Comparison of ENCODE assay signal across 11 mouse cellular contexts in the genomic region with DNA sequence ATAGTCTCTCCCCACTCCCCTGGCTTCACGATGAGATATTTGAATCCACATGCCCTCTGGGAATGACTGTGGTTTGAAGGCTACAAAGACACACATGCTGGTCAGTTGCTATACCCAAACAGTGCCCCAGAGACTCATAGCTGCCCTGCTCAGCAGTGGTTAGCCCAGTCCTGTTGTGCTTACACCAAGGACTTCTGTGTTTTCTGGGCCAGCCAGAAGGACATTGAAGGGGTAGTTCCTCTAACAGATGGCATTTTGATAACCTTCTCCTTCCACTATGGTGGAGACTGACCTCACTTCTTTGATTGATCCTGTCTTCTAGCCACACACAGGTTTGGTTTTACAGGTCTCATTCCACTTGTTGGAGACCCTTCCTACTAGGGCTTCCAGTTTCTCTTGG.
DNase-seq lines count a peak whose midpoint lies in the region; ATAC-seq and TF ChIP-seq lines count a peak whose summit lies in the region.
"Had no signal": no experiment of that assay in that cellular context is flagged by ENCODE, and none has a peak within 500 bp of the region (broad histone marks: within the 10 kb centered on the region; RNA-seq: fewer than 3 reads in every experiment).

No protein-coding gene starts in this region.

- TF ChIP-seq POLR2A in MEL (IDR thresholded peaks at IDR 0.05; ENCODE audit: control insufficient read depth in 1 of 2, insufficient read depth in 1 of 2, low read depth in 1 of 2, low read length in 2 of 2, poor library complexity in 1 of 2) = no peak

- no peak for TF ChIP-seq CTCF in MEL (IDR thresholded peaks at IDR 0.05 in 2 of 3, conservative IDR thresholded peaks at IDR 0.05 in 1 of 3; ENCODE audit: control insufficient read depth in 1 of 3, insufficient read depth in 1 of 3, low read depth in 2 of 3, low read length in 3 of 3, poor library complexity in 1 of 3, severe bottlenecking in 1 of 3)

- peak overlapping the region; percentile 93 for H3K27ac ChIP-seq in kidney, embryonic 14.5 days (ENCODE audit: low read depth, low read length)
- no peak overlapping the region for H3K27ac ChIP-seq in MEL (ENCODE audit: control insufficient read depth, low read depth, low read length)
- peak overlapping the region; percentile 71; the same call in 1 of the 2 replicates for H3K27ac ChIP-seq in limb, embryonic 10.5 days
- H3K27ac ChIP-seq: forebrain, embryonic 13.5 days; midbrain, embryonic 12.5 days had no signal

- no peaks in the 10 kb centered on the region for H3K9me3 ChIP-seq in kidney, embryonic 14.5 days (ENCODE audit: control insufficient read depth, low read length)
- no peaks in the 10 kb centered on the region for H3K9me3 ChIP-seq in MEL (replicated peaks; ENCODE audit: insufficient read depth, low read length)
- no peaks in the 10 kb centered on the region for H3K9me3 ChIP-seq in limb, embryonic 10.5 days (replicated peaks)
- H3K9me3 ChIP-seq: forebrain, embryonic 13.5 days had no signal

- H3K79me2 ChIP-seq in MEL (ENCODE audit: control insufficient read depth, insufficient read depth, low read length, poor library complexity) = no peaks in the 10 kb centered on the region

- H3K4me3 ChIP-seq in kidney, embryonic 14.5 days (ENCODE audit: low read length) = no peak overlapping the region
- peak overlapping the region in 1 of 2 experiments; percentile 22; a peak in 1 of 4 replicates for H3K4me3 ChIP-seq in MEL (ENCODE audit: control insufficient read depth in 1 of 2, insufficient read depth in 1 of 2, low read depth in 2 of 2, low read length in 2 of 2)
- H3K4me3 ChIP-seq in limb, embryonic 10.5 days = no peak overlapping the region
- H3K4me3 ChIP-seq: forebrain, embryonic 13.5 days; midbrain, embryonic 12.5 days had no signal

- H3K9ac ChIP-seq in kidney, embryonic 14.5 days (ENCODE audit: low read depth, low read length) = no peak overlapping the region
- H3K9ac ChIP-seq in MEL (ENCODE audit: control insufficient read depth, low read depth, low read length, poor library complexity, severe bottlenecking) = no peak overlapping the region
- H3K9ac ChIP-seq: forebrain, embryonic 13.5 days; midbrain, embryonic 12.5 days had no signal

- no peak for DNase-seq in kidney, postnatal 36 days
- peak; percentile 41 for DNase-seq in MEL (ENCODE audit: low read depth, low spot score)
- DNase-seq in limb, embryonic 10.5 days (ENCODE audit: low spot score) = no peak
- DNase-seq in adrenal gland, postnatal 14 days = no peak
- no peak for DNase-seq in embryo, embryonic 11 days
- DNase-seq: cerebellum, postnatal 36 days had no signal

- no peak for TF ChIP-seq EP300 in MEL (IDR thresholded peaks at IDR 0.05; ENCODE audit: low read depth in 1 of 2, low read length in 2 of 2)

- H3K4me1 ChIP-seq in kidney, embryonic 14.5 days (ENCODE audit: control insufficient read depth, insufficient read depth, low read length) = peaks cover 42% of the 10 kb centered on the region
- peaks cover 21 to 22% of the 10 kb centered on the region in 2 experiments for H3K4me1 ChIP-seq in MEL (ENCODE audit: control insufficient read depth in 1 of 2, insufficient read depth in 2 of 2, low read length in 2 of 2)
- peaks cover 28% of the 10 kb centered on the region for H3K4me1 ChIP-seq in limb, embryonic 10.5 days

- no peaks in the 10 kb centered on the region for H3K36me3 ChIP-seq in kidney, embryonic 14.5 days (ENCODE audit: control insufficient read depth, insufficient read depth, low read length)
- H3K36me3 ChIP-seq in MEL (ENCODE audit: control insufficient read depth in 1 of 2, insufficient read depth in 2 of 2, low read length in 2 of 2) = peaks cover 0 to 24% of the 10 kb centered on the region in 2 experiments; a peak in 2 of 4 replicates
- no peaks in the 10 kb centered on the region for H3K36me3 ChIP-seq in limb, embryonic 10.5 days
- H3K36me3 ChIP-seq: midbrain, embryonic 12.5 days had no signal

- 57% methylated on average over 1 of the region's 1 CpGs for WGBS in kidney, embryonic 14.5 days
- WGBS in limb, embryonic 10.5 days = 77% methylated on average over 1 of the region's 1 CpGs

- no peak for ATAC-seq in kidney, embryonic 14.5 days (ENCODE audit: low FRiP score, low TSS enrichment)
- ATAC-seq in common myeloid progenitor, adult 5-6 weeks (replicated peaks; ENCODE audit: low read depth, poor library complexity, severe bottlenecking) = peak; percentile 36; the same call in 1 of the 2 replicates
- ATAC-seq: forebrain, embryonic 13.5 days; inflammation-experienced regulatory T-cells, adult 6 months had no signal

- TF ChIP-seq RAD21 in MEL (IDR thresholded peaks at IDR 0.05; ENCODE audit: low read depth, low read length) = no peak

- H3K4me2 ChIP-seq in kidney, embryonic 14.5 days (replicated peaks; ENCODE audit: low read depth, low read length) = no peak overlapping the region
- H3K4me2 ChIP-seq: forebrain, embryonic 13.5 days; midbrain, embryonic 12.5 days had no signal

- H3K27me3 ChIP-seq in kidney, embryonic 14.5 days (ENCODE audit: control insufficient read depth, insufficient read depth, low read length) = no peaks in the 10 kb centered on the region
- H3K27me3 ChIP-seq in MEL (ENCODE audit: control insufficient read depth in 1 of 2, insufficient read depth in 2 of 2, low read length in 2 of 2) = no peaks in the 10 kb centered on the region
- no peaks in the 10 kb centered on the region for H3K27me3 ChIP-seq in limb, embryonic 10.5 days (ENCODE audit: low read depth, poor library complexity, severe bottlenecking)
- H3K27me3 ChIP-seq: forebrain, embryonic 13.5 days had no signal

TF ChIP-seq in MEL, 35 proteins besides CTCF, POLR2A, EP300 and RAD21:
- TF ChIP-seq NELFE (IDR thresholded peaks at IDR 0.05; ENCODE audit: low read depth, low read length) = no peak
- TF ChIP-seq USF1 (IDR thresholded peaks at IDR 0.05; ENCODE audit: low read depth, low read length) = no peak
- TF ChIP-seq E2F4 (IDR thresholded peaks at IDR 0.05; ENCODE audit: borderline replicate concordance, low read depth, low read length) = no peak
- TF ChIP-seq SMC3 (IDR thresholded peaks at IDR 0.05; ENCODE audit: low read depth, low read length) = no peak
- no peak for TF ChIP-seq USF2 (IDR thresholded peaks at IDR 0.05; ENCODE audit: borderline replicate concordance in 1 of 2, insufficient read depth in 1 of 2, low read depth in 1 of 2, low read length in 2 of 2)
- TF ChIP-seq MYB (IDR thresholded peaks at IDR 0.05; ENCODE audit: low read depth, low read length) = no peak
- no peak for TF ChIP-seq SIN3A (IDR thresholded peaks at IDR 0.05; ENCODE audit: low read length)
- no peak for TF ChIP-seq ZMIZ1 (IDR thresholded peaks at IDR 0.05; ENCODE audit: low read depth, low read length)
- no peak for TF ChIP-seq TCF12 (IDR thresholded peaks at IDR 0.05; ENCODE audit: low read depth, low read length)
- no peak for TF ChIP-seq NRF1 (IDR thresholded peaks at IDR 0.05; ENCODE audit: insufficient read depth, low read depth, low read length, poor library complexity, severe bottlenecking)
- TF ChIP-seq ZKSCAN1 (IDR thresholded peaks at IDR 0.05; ENCODE audit: low read depth, low read length) = no peak
- TF ChIP-seq ELF1 (IDR thresholded peaks at IDR 0.05; ENCODE audit: low read depth, low read length) = no peak
